Mouse (Mus musculus): ENCODE data around the gene Filip1.

DNA sequence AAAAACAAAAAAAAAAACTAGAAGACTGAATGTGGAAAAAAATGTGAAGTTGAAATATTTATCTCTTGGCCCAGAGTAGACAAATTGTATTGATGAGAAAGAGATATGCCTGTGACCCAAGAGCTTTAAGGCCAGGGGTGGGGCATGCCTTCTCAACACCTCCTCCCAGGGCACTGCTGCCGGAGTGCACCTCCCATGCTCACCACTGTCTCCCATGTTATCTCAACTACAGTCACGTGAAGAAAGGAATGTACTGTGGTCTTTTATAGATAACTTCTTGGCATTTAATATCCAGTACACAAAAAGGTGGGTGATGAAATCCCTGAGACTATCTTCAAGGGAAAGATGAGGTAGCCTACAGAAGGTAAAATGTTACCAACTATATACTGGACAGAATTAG, 64.7 kb downstream of the Filip1 start:
- TF ChIP-seq CTCF (IDR thresholded peaks at IDR 0.05; ENCODE audit: insufficient read depth, low read length) (no peak), POLR2A (IDR thresholded peaks at IDR 0.05; ENCODE audit: borderline replicate concordance, extremely low read depth, low read depth, low read length) (no peak)
